Mouse (Mus musculus): Measurements from ENCODE around the gene Gm26897. TPM values are rescaled to one million over a fixed set of nuclear protein-coding genes. Genes with fewer than 3 reads are reported as not detected.

Gene Gm26897
- polyA plus RNA-seq, 1 experiment from 2014 or later, result not detected

- DNase-seq (ENCODE audit: low spot score), result no peak
- Histone ChIP-seq H3K4me1 (ENCODE audit: insufficient read depth, low read depth, low read length) (no peaks in the 10 kb centered on the region), H3K27me3 (replicated peaks; ENCODE audit: insufficient read depth, low read length) (no peaks in the 10 kb centered on the region), H3K36me3 (ENCODE audit: insufficient read depth, low read length) (no peaks in the 10 kb centered on the region), H3K9ac (replicated peaks; ENCODE audit: low read depth) (no peak overlapping the region), H3K9me3 (ENCODE audit: low read length) (no peaks in the 10 kb centered on the region), H3K27ac (ENCODE audit: low read length) (no peak overlapping the region), H3K4me2 (replicated peaks; ENCODE audit: low read depth, low read length) (no peak overlapping the region), H3K4me3 (ENCODE audit: low read depth, low read length) (no peak overlapping the region)
- TF ChIP-seq EP300 (IDR thresholded peaks at IDR 0.05), result no peak
- TF ChIP-seq CTCF (IDR thresholded peaks at IDR 0.05), result no peak
- no peak for ATAC-seq
- 67% methylated on average over 7 of the region's 7 CpGs for WGBS
These were observed 30.1 kb upstream of the Gm26897 start for GRCm38 (mm10) chr5:111703586-111703985.

- WGBS, result 61% methylated on average over 11 of the region's 11 CpGs
- H3K4me3 ChIP-seq (ENCODE audit: low read depth, low read length), result no peak overlapping the region
- no peak overlapping the region for H3K4me2 ChIP-seq (replicated peaks; ENCODE audit: low read depth, low read length)
- no peaks in the 10 kb centered on the region for H3K27me3 ChIP-seq (replicated peaks; ENCODE audit: insufficient read depth, low read length)
- no peak for TF ChIP-seq CTCF (IDR thresholded peaks at IDR 0.05)
- no peak for TF ChIP-seq EP300 (IDR thresholded peaks at IDR 0.05)
- no peaks in the 10 kb centered on the region for H3K9me3 ChIP-seq (ENCODE audit: low read length)
- no peaks in the 10 kb centered on the region for H3K36me3 ChIP-seq (ENCODE audit: insufficient read depth, low read length)
- H3K4me1 ChIP-seq (ENCODE audit: insufficient read depth, low read depth, low read length), result no peaks in the 10 kb centered on the region
- ATAC-seq, result no peak
- no peak for DNase-seq (ENCODE audit: low spot score)
- no peak overlapping the region for H3K27ac ChIP-seq (ENCODE audit: low read length)
- no peak overlapping the region for H3K9ac ChIP-seq (replicated peaks; ENCODE audit: low read depth)
These were observed 29.4 kb upstream of the Gm26897 start for GRCm38 (mm10) chr5:111704326-111704725.

GRCm38 (mm10) chr5:111709195-111709901, 24.4 kb upstream of the Gm26897 start:
- no peak overlapping the region for H3K4me3 ChIP-seq (ENCODE audit: low read depth, low read length)
- 39% methylated on average over 8 of the region's 8 CpGs for WGBS
- H3K4me1 ChIP-seq (ENCODE audit: insufficient read depth, low read depth, low read length), result no peaks in the 10 kb centered on the region
- no peak for ATAC-seq
- no peak for DNase-seq (ENCODE audit: low spot score)
- no peak overlapping the region for H3K4me2 ChIP-seq (replicated peaks; ENCODE audit: low read depth, low read length)
- H3K9ac ChIP-seq (replicated peaks; ENCODE audit: low read depth), result no peak overlapping the region
- TF ChIP-seq EP300 (IDR thresholded peaks at IDR 0.05) (no peak), CTCF (IDR thresholded peaks at IDR 0.05) (no peak)
- H3K27ac ChIP-seq (ENCODE audit: low read length), result no peak overlapping the region
- H3K27me3 ChIP-seq (replicated peaks; ENCODE audit: insufficient read depth, low read length), result no peaks in the 10 kb centered on the region
- H3K36me3 ChIP-seq (ENCODE audit: insufficient read depth, low read length), result no peaks in the 10 kb centered on the region
- no peaks in the 10 kb centered on the region for H3K9me3 ChIP-seq (ENCODE audit: low read length)

- ATAC-seq (no peak), DNase-seq (ENCODE audit: low spot score) (no peak)
- Histone ChIP-seq H3K4me3 (ENCODE audit: low read depth, low read length) (no peak overlapping the region), H3K4me1 (ENCODE audit: insufficient read depth, low read depth, low read length) (no peaks in the 10 kb centered on the region), H3K36me3 (ENCODE audit: insufficient read depth, low read length) (no peaks in the 10 kb centered on the region), H3K27me3 (replicated peaks; ENCODE audit: insufficient read depth, low read length) (no peaks in the 10 kb centered on the region), H3K4me2 (replicated peaks; ENCODE audit: low read depth, low read length) (no peak overlapping the region), H3K9me3 (ENCODE audit: low read length) (no peaks in the 10 kb centered on the region), H3K9ac (replicated peaks; ENCODE audit: low read depth) (no peak overlapping the region), H3K27ac (ENCODE audit: low read length) (no peak overlapping the region)
- WGBS, result 55% methylated on average over 3 of the region's 3 CpGs
- TF ChIP-seq EP300 (IDR thresholded peaks at IDR 0.05) (no peak), CTCF (IDR thresholded peaks at IDR 0.05) (no peak)
These were observed 14.7 kb upstream of the Gm26897 start for GRCm38 (mm10) chr5:111719018-111719417.

GRCm38 (mm10) chr5:111720726-111721125, 13.0 kb upstream of the Gm26897 start:
- Histone ChIP-seq H3K36me3 (ENCODE audit: insufficient read depth, low read length) (no peaks in the 10 kb centered on the region), H3K27ac (ENCODE audit: low read length) (no peak overlapping the region), H3K27me3 (replicated peaks; ENCODE audit: insufficient read depth, low read length) (no peaks in the 10 kb centered on the region), H3K4me2 (replicated peaks; ENCODE audit: low read depth, low read length) (no peak overlapping the region), H3K9ac (replicated peaks; ENCODE audit: low read depth) (no peak overlapping the region), H3K9me3 (ENCODE audit: low read length) (no peaks in the 10 kb centered on the region), H3K4me1 (ENCODE audit: insufficient read depth, low read depth, low read length) (no peaks in the 10 kb centered on the region), H3K4me3 (ENCODE audit: low read depth, low read length) (no peak overlapping the region)
- WGBS, result 39% methylated on average over 9 of the region's 9 CpGs
- TF ChIP-seq CTCF (IDR thresholded peaks at IDR 0.05) (no peak), EP300 (IDR thresholded peaks at IDR 0.05) (no peak)
- DNase-seq (ENCODE audit: low spot score), result no peak
- no peak for ATAC-seq

GRCm38 (mm10) chr5:111724713-111725112, 9.0 kb upstream of the Gm26897 start:
- TF ChIP-seq CTCF (IDR thresholded peaks at IDR 0.05) (no peak), EP300 (IDR thresholded peaks at IDR 0.05) (no peak)
- no peaks in the 10 kb centered on the region for H3K36me3 ChIP-seq (ENCODE audit: insufficient read depth, low read length)
- no peaks in the 10 kb centered on the region for H3K27me3 ChIP-seq (replicated peaks; ENCODE audit: insufficient read depth, low read length)
- H3K4me2 ChIP-seq (replicated peaks; ENCODE audit: low read depth, low read length), result no peak overlapping the region
- no peak overlapping the region for H3K4me3 ChIP-seq (ENCODE audit: low read depth, low read length)
- H3K9me3 ChIP-seq (ENCODE audit: low read length), result no peaks in the 10 kb centered on the region
- no peak overlapping the region for H3K9ac ChIP-seq (replicated peaks; ENCODE audit: low read depth)
- DNase-seq (ENCODE audit: low spot score), result no peak
- H3K4me1 ChIP-seq (ENCODE audit: insufficient read depth, low read depth, low read length), result no peaks in the 10 kb centered on the region
- no peak for ATAC-seq
- no peak overlapping the region for H3K27ac ChIP-seq (ENCODE audit: low read length)
- WGBS, result 67% methylated on average over 10 of the region's 10 CpGs

Data from lung, postnatal 0 days (tissue).